Mouse (Mus musculus): ENCODE measurements around the gene Antxr1. TPM values are rescaled to one million over a fixed set of nuclear protein-coding genes. Genes with fewer than 3 reads are reported as not detected.

Gene Antxr1
- polyA plus RNA-seq, 1 experiment from 2014 or later: 5.9 TPM

DNA sequence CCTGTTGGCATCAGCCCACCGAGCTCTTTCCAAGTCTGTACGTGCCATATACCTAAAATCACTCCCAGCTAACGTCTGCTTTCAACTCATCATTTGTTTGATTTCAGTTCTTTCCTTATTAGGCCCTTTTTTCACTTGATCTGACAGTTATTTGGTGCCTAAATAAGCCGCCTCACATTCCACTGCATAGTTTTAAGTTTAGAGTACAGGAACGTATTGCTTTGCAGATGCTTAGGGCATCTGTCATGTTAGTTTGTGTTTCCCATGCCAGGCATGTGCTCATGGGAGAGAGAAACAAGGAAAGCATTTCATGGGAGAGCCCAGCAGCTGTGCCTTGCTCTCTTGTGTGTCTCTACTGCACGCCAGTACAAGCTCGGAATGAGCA is 50.3 kb downstream of the Antxr1 start:
- H3K27ac ChIP-seq (replicated peaks): peak overlapping the region; percentile 81

DNA sequence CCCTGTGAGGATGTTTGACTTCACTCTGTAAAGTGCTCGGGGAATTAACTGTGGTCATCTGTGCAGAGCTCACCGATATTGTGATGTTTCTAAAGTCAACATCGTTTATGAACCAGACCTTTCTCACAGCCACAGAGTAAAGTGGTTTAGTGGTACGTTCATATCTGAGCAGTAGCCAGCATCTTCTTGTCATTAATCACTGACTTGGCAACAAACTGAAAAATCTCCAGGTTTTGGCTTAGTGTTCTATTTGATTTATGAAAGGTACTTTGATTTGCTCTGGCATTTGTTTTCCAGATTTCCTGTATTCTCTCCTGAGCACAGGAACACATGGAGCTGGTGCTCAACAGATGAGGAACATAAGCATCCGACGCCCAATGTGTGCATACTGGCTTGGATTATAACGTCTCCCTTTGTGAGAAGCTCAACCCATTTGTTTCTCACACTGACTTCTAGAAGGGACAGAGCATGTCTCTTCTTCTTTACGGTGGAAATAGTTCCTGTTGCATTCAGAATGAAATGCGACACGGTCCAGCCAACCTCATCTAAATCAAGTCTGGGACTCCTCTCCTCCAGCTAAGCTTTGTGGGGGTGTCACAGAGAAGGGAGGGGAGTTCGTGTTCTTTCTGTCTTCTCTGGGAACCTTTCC is 50.8 kb downstream of the Antxr1 start:
- ATAC-seq (ENCODE audit: low FRiP score, low TSS enrichment) (no peak), DNase-seq (ENCODE audit: low spot score) (no peak)
- Histone ChIP-seq H3K36me3 (ENCODE audit: control insufficient read depth, insufficient read depth, low read length) (no peaks in the 10 kb centered on the region; the same call in 1 of the 2 replicates), H3K4me2 (replicated peaks; ENCODE audit: low read depth) (no peak overlapping the region), H3K4me3 (ENCODE audit: low read depth, low read length) (no peak overlapping the region), H3K27ac (replicated peaks) (peak overlapping the region; percentile 81), H3K27me3 (ENCODE audit: control insufficient read depth, insufficient read depth, low read length) (no peaks in the 10 kb centered on the region), H3K4me1 (replicated peaks; ENCODE audit: control insufficient read depth, insufficient read depth) (peaks cover 2% of the 10 kb centered on the region), H3K9ac (ENCODE audit: low read length) (no peak overlapping the region), H3K9me3 (ENCODE audit: control insufficient read depth, low read length) (no peaks in the 10 kb centered on the region)
- WGBS: 43% methylated on average over 11 of the region's 11 CpGs
- no peak for TF ChIP-seq CTCF (IDR thresholded peaks at IDR 0.05; ENCODE audit: low read depth)
- no peak for TF ChIP-seq EP300 (optimal IDR thresholded peaks at IDR 0.05)

More for the DNA sequence above, 50.3 kb downstream of the Antxr1 start:
- H3K36me3 ChIP-seq (ENCODE audit: control insufficient read depth, insufficient read depth, low read length): no peaks in the 10 kb centered on the region; the same call in 1 of the 2 replicates
- no peak overlapping the region for H3K9ac ChIP-seq (ENCODE audit: low read length)
- peaks cover 2% of the 10 kb centered on the region for H3K4me1 ChIP-seq (replicated peaks; ENCODE audit: control insufficient read depth, insufficient read depth)
- TF ChIP-seq CTCF (IDR thresholded peaks at IDR 0.05; ENCODE audit: low read depth) (no peak), EP300 (optimal IDR thresholded peaks at IDR 0.05) (no peak)
- H3K9me3 ChIP-seq (ENCODE audit: control insufficient read depth, low read length): no peaks in the 10 kb centered on the region
- peak; percentile 36; the same call in 1 of the 2 replicates for ATAC-seq (ENCODE audit: low FRiP score, low TSS enrichment)
- no peak for DNase-seq (ENCODE audit: low spot score)
- H3K4me3 ChIP-seq (ENCODE audit: low read depth, low read length): no peak overlapping the region
- H3K4me2 ChIP-seq (replicated peaks; ENCODE audit: low read depth): no peak overlapping the region
- no peaks in the 10 kb centered on the region for H3K27me3 ChIP-seq (ENCODE audit: control insufficient read depth, insufficient read depth, low read length)
- WGBS: 47% methylated on average over 7 of the region's 7 CpGs

DNA sequence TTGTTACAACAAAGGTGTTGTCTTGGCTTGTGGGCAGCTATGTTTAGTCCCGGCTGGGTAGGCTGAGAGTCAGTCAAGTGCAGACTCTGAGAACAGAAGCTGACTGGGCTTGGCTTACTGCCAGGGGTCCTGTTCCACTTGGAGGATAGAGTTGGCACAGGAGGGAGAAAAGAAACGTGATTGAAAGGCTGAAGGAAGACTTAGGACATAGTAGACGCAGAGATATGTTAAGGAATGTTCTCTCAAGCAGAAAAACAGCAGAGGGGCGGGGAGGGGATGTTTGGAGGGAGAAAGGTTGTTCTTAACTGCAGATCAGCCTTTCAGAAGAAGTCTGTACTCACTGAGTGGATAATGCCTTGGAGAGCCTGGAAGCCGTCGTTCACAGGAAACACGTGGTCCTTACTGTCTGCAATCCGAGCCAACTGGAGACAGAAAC is 53.3 kb downstream of the Antxr1 start:
- 14% methylated on average over 8 of the region's 8 CpGs for WGBS
- peak; percentile 74 for DNase-seq (ENCODE audit: low spot score)

DNA sequence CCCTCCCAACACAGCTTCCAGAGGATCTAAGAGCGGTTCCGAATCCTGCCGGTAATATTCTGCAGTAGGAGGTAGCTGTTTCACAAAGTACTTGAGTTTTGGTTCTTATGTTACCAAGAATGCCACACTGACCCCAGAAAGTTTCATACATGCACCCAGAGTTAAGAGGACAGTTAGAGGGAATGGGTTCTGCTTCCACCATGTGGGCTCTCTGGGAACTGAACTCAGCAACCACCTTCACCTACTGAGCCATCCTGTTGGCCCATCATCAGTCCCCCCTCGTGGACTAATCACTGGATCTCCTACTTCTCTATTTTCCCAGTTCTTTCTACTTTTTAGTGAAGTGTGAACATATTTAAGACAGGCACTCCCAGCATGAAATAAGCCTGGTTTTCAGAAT is 53.9 kb downstream of the Antxr1 start:
- Histone ChIP-seq H3K9ac (ENCODE audit: low read length) (no peak overlapping the region), H3K4me3 (ENCODE audit: low read depth, low read length) (no peak overlapping the region), H3K27me3 (ENCODE audit: control insufficient read depth, insufficient read depth, low read length) (no peaks in the 10 kb centered on the region), H3K4me1 (replicated peaks; ENCODE audit: control insufficient read depth, insufficient read depth) (peaks cover 12% of the 10 kb centered on the region), H3K9me3 (ENCODE audit: control insufficient read depth, low read length) (no peaks in the 10 kb centered on the region), H3K4me2 (replicated peaks; ENCODE audit: low read depth) (no peak overlapping the region), H3K27ac (replicated peaks) (no peak overlapping the region; the same call in 1 of the 2 replicates), H3K36me3 (ENCODE audit: control insufficient read depth, insufficient read depth, low read length) (no peaks in the 10 kb centered on the region; the same call in 1 of the 2 replicates)
- DNase-seq (ENCODE audit: low spot score): no peak
- no peak for ATAC-seq (ENCODE audit: low FRiP score, low TSS enrichment)
- 73% methylated on average over 4 of the region's 4 CpGs for WGBS
- TF ChIP-seq EP300 (optimal IDR thresholded peaks at IDR 0.05) (no peak), CTCF (IDR thresholded peaks at IDR 0.05; ENCODE audit: low read depth) (peak; percentile 69)

More for the DNA sequence above, 53.3 kb downstream of the Antxr1 start:
- Histone ChIP-seq H3K4me1 (replicated peaks; ENCODE audit: control insufficient read depth, insufficient read depth) (peaks cover 6% of the 10 kb centered on the region), H3K36me3 (ENCODE audit: control insufficient read depth, insufficient read depth, low read length) (no peaks in the 10 kb centered on the region; the same call in 1 of the 2 replicates), H3K9me3 (ENCODE audit: control insufficient read depth, low read length) (no peaks in the 10 kb centered on the region), H3K27me3 (ENCODE audit: control insufficient read depth, insufficient read depth, low read length) (no peaks in the 10 kb centered on the region), H3K9ac (ENCODE audit: low read length) (no peak overlapping the region), H3K4me3 (ENCODE audit: low read depth, low read length) (no peak overlapping the region), H3K4me2 (replicated peaks; ENCODE audit: low read depth) (no peak overlapping the region), H3K27ac (replicated peaks) (peak overlapping the region; percentile 49; the same call in 1 of the 2 replicates)
- TF ChIP-seq EP300 (optimal IDR thresholded peaks at IDR 0.05) (no peak), CTCF (IDR thresholded peaks at IDR 0.05; ENCODE audit: low read depth) (no peak)
- peak; percentile 63 for ATAC-seq (ENCODE audit: low FRiP score, low TSS enrichment)

DNA sequence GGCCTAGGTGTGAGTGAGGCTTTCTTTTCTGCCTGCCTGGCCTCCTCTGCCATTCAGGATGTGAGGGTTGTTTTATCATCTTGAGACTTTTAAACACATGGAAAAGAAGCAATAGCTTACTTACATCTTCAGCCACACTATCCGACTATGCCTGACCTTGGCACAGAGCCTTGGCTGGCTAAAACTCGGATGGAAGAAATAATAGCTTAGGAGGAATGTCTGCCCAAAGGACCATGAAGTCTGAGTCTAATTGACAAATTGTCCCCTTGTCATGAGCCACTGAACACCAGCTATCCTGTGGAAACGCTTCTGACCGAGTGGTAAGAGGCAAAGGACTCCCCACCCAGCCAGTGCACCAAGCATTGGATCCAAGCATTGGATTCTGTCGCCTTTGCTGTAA is 57.5 kb downstream of the Antxr1 start:
- ATAC-seq (ENCODE audit: low FRiP score, low TSS enrichment): no peak
- no peak for DNase-seq (ENCODE audit: low spot score)
- Histone ChIP-seq H3K4me2 (replicated peaks; ENCODE audit: low read depth) (no peak overlapping the region), H3K9ac (ENCODE audit: low read length) (no peak overlapping the region), H3K9me3 (ENCODE audit: control insufficient read depth, low read length) (0 out of 2 replicates have a peak, but pooled peaks cover 3% of the 10 kb centered on the region), H3K27ac (replicated peaks) (no peak overlapping the region; the same call in 1 of the 2 replicates), H3K4me3 (ENCODE audit: low read depth, low read length) (no peak overlapping the region), H3K4me1 (replicated peaks; ENCODE audit: control insufficient read depth, insufficient read depth) (peaks cover 17% of the 10 kb centered on the region), H3K27me3 (ENCODE audit: control insufficient read depth, insufficient read depth, low read length) (no peaks in the 10 kb centered on the region), H3K36me3 (ENCODE audit: control insufficient read depth, insufficient read depth, low read length) (peaks cover 3% of the 10 kb centered on the region; the same call in 1 of the 2 replicates)
- no peak for TF ChIP-seq CTCF (IDR thresholded peaks at IDR 0.05; ENCODE audit: low read depth)
- WGBS: 61% methylated on average over 5 of the region's 5 CpGs

DNA sequence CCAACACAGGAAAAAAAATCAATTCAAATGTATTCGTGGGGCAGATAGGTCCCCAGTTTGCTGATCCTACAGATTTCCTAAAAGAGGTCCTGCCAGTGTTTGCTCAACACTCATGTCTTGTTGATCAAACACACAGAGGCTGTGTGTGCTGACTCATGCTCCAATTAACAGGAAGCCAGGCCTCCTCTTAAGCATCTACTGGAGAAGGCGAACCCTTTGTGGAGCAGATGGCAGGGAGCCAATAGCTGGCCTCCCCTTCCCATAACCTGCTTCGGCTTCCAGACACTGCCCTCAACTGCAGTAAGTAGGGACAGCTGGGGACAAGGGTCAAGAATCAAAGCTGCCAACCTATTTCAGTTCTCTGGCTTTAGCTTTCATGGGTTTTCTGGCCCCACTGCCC is 58.1 kb downstream of the Antxr1 start:
- Histone ChIP-seq H3K27ac (replicated peaks) (peak overlapping the region; percentile 70), H3K4me1 (replicated peaks; ENCODE audit: control insufficient read depth, insufficient read depth) (peaks cover 17% of the 10 kb centered on the region), H3K9ac (ENCODE audit: low read length) (no peak overlapping the region), H3K36me3 (ENCODE audit: control insufficient read depth, insufficient read depth, low read length) (peaks cover 3% of the 10 kb centered on the region; the same call in 1 of the 2 replicates), H3K9me3 (ENCODE audit: control insufficient read depth, low read length) (0 out of 2 replicates have a peak, but pooled peaks cover 3% of the 10 kb centered on the region), H3K4me3 (ENCODE audit: low read depth, low read length) (no peak overlapping the region), H3K27me3 (ENCODE audit: control insufficient read depth, insufficient read depth, low read length) (no peaks in the 10 kb centered on the region), H3K4me2 (replicated peaks; ENCODE audit: low read depth) (no peak overlapping the region)
- WGBS: 6% methylated on average over 3 of the region's 3 CpGs
- TF ChIP-seq EP300 (optimal IDR thresholded peaks at IDR 0.05) (no peak), CTCF (IDR thresholded peaks at IDR 0.05; ENCODE audit: low read depth) (no peak)
- peak; percentile 80 for ATAC-seq (ENCODE audit: low FRiP score, low TSS enrichment)
- DNase-seq (ENCODE audit: low spot score): peak; percentile 74

All from stomach, postnatal 0 days (tissue).